Mouse (Mus musculus) forebrain, postnatal 0 days (tissue): Measurements from ENCODE around the gene Rab36. TPM values are rescaled to one million over a fixed set of nuclear protein-coding genes. Genes with fewer than 3 reads are reported as not detected.

Source experiments
- ATAC-seq: fragments of 200-750 bp; cut with Nextera tagmentation; 2 replicates; pipeline ENCODE4 v1.8.0; 2017; ENCODE audit warnings: mild to moderate bottlenecking, moderate library complexity
- DNase-seq: peaks from one replicate; pipeline ENCODE4 v3.0.0-alpha.2; 2015
- H3K27ac ChIP-seq: fragments of 300-500 bp; sonication (generic); 2 replicates; pipeline ENCODE4 v1.5.1; 2014; ENCODE audit warnings: low read depth, mild to moderate bottlenecking, antibody characterized with exemption, low read length, moderate library complexity, mixed read lengths
- H3K27me3 ChIP-seq: fragments of 300-500 bp; sonication (generic); 2 replicates; pipeline ENCODE4 v1.6.1; 2014; ENCODE audit warnings: mild to moderate bottlenecking, low read length, mixed read lengths; ENCODE audit not compliant: insufficient read depth
- H3K36me3 ChIP-seq: fragments of 300-500 bp; sonication (generic); 2 replicates; pipeline ENCODE4 v1.6.1; 2014; ENCODE audit warnings: mild to moderate bottlenecking, moderate library complexity; ENCODE audit not compliant: insufficient read depth
- H3K4me1 ChIP-seq: fragments of 300-500 bp; sonication (generic); 2 replicates; pipeline ENCODE4 v1.6.1; 2014; ENCODE audit warnings: antibody characterized with exemption; ENCODE audit not compliant: insufficient read depth
- H3K4me2 ChIP-seq: fragments of 300-500 bp; sonication (generic); 2 replicates; pipeline ENCODE4 v1.6.1; 2014; ENCODE audit warnings: low read depth, mild to moderate bottlenecking, moderate library complexity
- H3K4me3 ChIP-seq: fragments of 300-500 bp; sonication (generic); 2 replicates; pipeline ENCODE4 v1.5.1; 2014; ENCODE audit warnings: low read depth, low read length, mixed read lengths
- H3K9ac ChIP-seq: fragments of 300-500 bp; sonication (generic); 2 replicates; pipeline ENCODE4 v1.6.1; 2014; ENCODE audit warnings: mild to moderate bottlenecking
- H3K9me3 ChIP-seq: fragments of 300-500 bp; sonication (generic); 2 replicates; pipeline ENCODE4 v1.6.1; 2016; ENCODE audit warnings: low read length
- CTCF ChIP-seq: sonication (generic); IDR thresholded peaks from 2 replicates; pipeline ENCODE4 v1.5.1; 2016; ENCODE audit warnings: antibody characterized with exemption, control low read depth, low read depth
- WGBS: fragments of 180-500 bp; shearing (Covaris S2); extraction: QIAGEN DNeasy Blood & Tissue Kit; methylation state at CpG from one replicate; pipeline ENCODE4 v1.1.7; 2014; 5-methylcytosine and 5-hydroxymethylcytosine counted together
- polyA plus RNA-seq: library from polyadenylated mRNA; unstranded; fragments of >200 nt; fragmentation: Nextera tagmentation; extraction: Ambion mirVana; gene quantifications from 2 replicates; pipeline ENCODE4 v1.2.1, GENCODE M21; 2015
- total RNA-seq: library from RNA; depleted of rRNA; stranded (reverse); fragments of >200 nt; gene quantifications from 2 replicates; pipeline ENCODE4 v1.2.3, GENCODE M21; 2014; rRNA removed

Gene Rab36
- total and polyA plus RNA-seq, 2 experiments from 2014 or later = 24.4 to 26.8 TPM

GRCm38 (mm10) chr10:75100298-75100697, 63.4 kb downstream of the Rab36 start:
- ATAC-seq = peak; percentile 54
- no peak for TF ChIP-seq CTCF
- H3K4me1 ChIP-seq = 0 out of 2 replicates have a peak, but pooled peaks cover 6% of the 10 kb centered on the region
- H3K4me3 ChIP-seq = no peak overlapping the region
- no peak overlapping the region for H3K9ac ChIP-seq
- DNase-seq = peak; percentile 39
- H3K4me2 ChIP-seq = no peak overlapping the region
- 48% methylated on average over 7 of the region's 7 CpGs for WGBS
- H3K9me3 ChIP-seq = no peaks in the 10 kb centered on the region
- H3K36me3 ChIP-seq = no peaks in the 10 kb centered on the region
- no peaks in the 10 kb centered on the region for H3K27me3 ChIP-seq
- peak overlapping the region; percentile 30; the same call in 1 of the 2 replicates for H3K27ac ChIP-seq

- H3K27ac ChIP-seq = no peak overlapping the region
- peaks cover 13% of the 10 kb centered on the region; the same call in 1 of the 2 replicates for H3K4me1 ChIP-seq
- H3K4me3 ChIP-seq = no peak overlapping the region
- no peaks in the 10 kb centered on the region for H3K9me3 ChIP-seq
- TF ChIP-seq CTCF = no peak
- H3K9ac ChIP-seq = no peak overlapping the region
- H3K36me3 ChIP-seq = no peaks in the 10 kb centered on the region
- no peak overlapping the region for H3K4me2 ChIP-seq
- DNase-seq (no peak), ATAC-seq (no peak)
- H3K27me3 ChIP-seq = no peaks in the 10 kb centered on the region
- 88% methylated on average over 2 of the region's 2 CpGs for WGBS
Observed at GRCm38 (mm10) chr10:75103502-75103901, 66.6 kb downstream of the Rab36 start.

Other genes with a start within 250 kb of the Rab36 start
- 127 and 140 TPM in 2 replicates for gene Gnaz, start 69.9 kb upstream of the Rab36 start, total RNA-seq
- 76.7 and 106 TPM in 2 replicates for gene Gnaz, start 69.9 kb upstream of the Rab36 start, polyA plus RNA-seq
- 0.23 and 0.24 TPM in 2 replicates for gene Rsph14, start 4.5 kb upstream of the Rab36 start, total RNA-seq
- 0.90 and 1.1 TPM in 2 replicates for gene Rsph14, start 4.5 kb upstream of the Rab36 start, polyA plus RNA-seq
- 44.9 and 49.6 TPM in 2 replicates for gene Bcr, start 23.5 kb downstream of the Rab36 start, total RNA-seq
- gene Bcr, start 23.5 kb downstream of the Rab36 start, polyA plus RNA-seq = 6.9 and 10.1 TPM in 2 replicates
- 46.1 and 64.5 TPM in 2 replicates for gene Specc1l, start 175.0 kb downstream of the Rab36 start, total RNA-seq
- gene Specc1l, start 175.0 kb downstream of the Rab36 start, polyA plus RNA-seq = 16.2 and 21.4 TPM in 2 replicates